Mouse (Mus musculus) Muller cell, postnatal 12 days (primary cell): ENCODE results near the gene Olfr1177-ps.

Experiments used
- DNase-seq: peaks from one replicate; pipeline ENCODE4 v3.0.0-alpha.2; 2015; ENCODE audit errors: inconsistent ontology term

Olfr1177-ps gene

GRCm38 (mm10) chr2:88346392-88346791 lies at the start of gene Olfr1177-ps:
Gene Olfr1177-ps, minus strand, starts transcription at chr2:88346492.
- no peak for DNase-seq

- DNase-seq = no peak
These were observed 40.5 kb upstream of the Olfr1177-ps start, which contains the start of gene Olfr1178 for GRCm38 (mm10) chr2:88386762-88387161. Gene Olfr1178, plus strand, starts transcription at chr2:88387062.

- DNase-seq = peak; percentile 7
These were observed 10.0 kb upstream of the Olfr1177-ps start for GRCm38 (mm10) chr2:88356304-88356703.

GRCm38 (mm10) chr2:88336421-88336820 lies 9.9 kb downstream of the Olfr1177-ps start, which contains the start of gene Olfr1176:
Gene Olfr1176, plus strand, starts transcription at chr2:88336721.
- no peak for DNase-seq

GRCm38 (mm10) chr2:88327115-88327514 lies 19.2 kb downstream of the Olfr1177-ps start, which contains the start of gene Olfr1175-ps:
Gene Olfr1175-ps, minus strand, starts transcription at chr2:88327215.
- no peak for DNase-seq

- DNase-seq = no peak
These were observed 31.3 kb downstream of the Olfr1177-ps start, which contains the start of gene Olfr1174-ps for GRCm38 (mm10) chr2:88315035-88315434. Gene Olfr1174-ps, minus strand, starts transcription at chr2:88315135.
